In genomic region chr14:25629866-25630606, GRCm38 (mm10) we compare ENCODE assay signal across 10 mouse cellular contexts.
DNase-seq lines count a peak whose midpoint lies in the region; ATAC-seq and TF ChIP-seq lines count a peak whose summit lies in the region.
"Had no signal": no experiment of that assay in that cellular context is flagged by ENCODE, and none has a peak within 500 bp of the region (broad histone marks: within the 10 kb centered on the region; RNA-seq: fewer than 3 reads in every experiment).

No protein-coding gene starts in this region.

- TF ChIP-seq EP300 in CH12.LX (IDR thresholded peaks at IDR 0.05; ENCODE audit: low read length), result peak; percentile 71

- no peak for TF ChIP-seq CTCF in hindbrain, postnatal 0 days (IDR thresholded peaks at IDR 0.05; ENCODE audit: low read depth)
- no peak for TF ChIP-seq CTCF in CH12.LX (conservative IDR thresholded peaks at IDR 0.05 in 1 of 2, IDR thresholded peaks at IDR 0.05 in 1 of 2; ENCODE audit: low read depth in 2 of 2, low read length in 2 of 2)

- no peaks in the 10 kb centered on the region for H3K9me3 ChIP-seq in hindbrain, embryonic 16.5 days (ENCODE audit: control insufficient read depth, low read length)
- H3K9me3 ChIP-seq in hindbrain, postnatal 0 days (ENCODE audit: low read length), result no peaks in the 10 kb centered on the region
- H3K9me3 ChIP-seq in CH12.LX (replicated peaks; ENCODE audit: low read length), result no peaks in the 10 kb centered on the region
- H3K9me3 ChIP-seq: neural tube, embryonic 12.5 days had no signal

- no peak for TF ChIP-seq POLR2A in CH12.LX (IDR thresholded peaks at IDR 0.05; ENCODE audit: low read depth, low read length)

- peaks cover 36% of the 10 kb centered on the region for H3K4me1 ChIP-seq in hindbrain, embryonic 16.5 days (ENCODE audit: control insufficient read depth, insufficient read depth, low read depth, low read length)
- peaks cover 27% of the 10 kb centered on the region for H3K4me1 ChIP-seq in hindbrain, postnatal 0 days (ENCODE audit: insufficient read depth, low read length)
- H3K4me1 ChIP-seq in CH12.LX (ENCODE audit: control insufficient read depth in 1 of 2, insufficient read depth in 2 of 2), result peaks cover 48 to 95% of the 10 kb centered on the region in 2 experiments

- H3K4me3 ChIP-seq in hindbrain, embryonic 16.5 days (ENCODE audit: low read length), result no peak overlapping the region
- no peak overlapping the region for H3K4me3 ChIP-seq in hindbrain, postnatal 0 days (ENCODE audit: low read length)
- no peak overlapping the region for H3K4me3 ChIP-seq in CH12.LX (replicated peaks in 1 of 3; ENCODE audit: low read depth in 2 of 3, low read length in 2 of 3, poor library complexity in 1 of 3)
- H3K4me3 ChIP-seq: neural tube, embryonic 12.5 days had no signal

- dilution Hi-C loops in CH12.LX (cut with MboI; ENCODE audit: extremely low pct_ligation_motif_present, extremely low pct_unique_long_range_greater_than_20kb, low sequenced_read_pairs), result no loop called here

- H3K4me2 ChIP-seq in hindbrain, embryonic 16.5 days (ENCODE audit: low read length), result no peak overlapping the region
- H3K4me2 ChIP-seq in hindbrain, postnatal 0 days (ENCODE audit: low read depth, low read length), result no peak overlapping the region
- no peak overlapping the region for H3K4me2 ChIP-seq in CH12.LX (ENCODE audit: insufficient read depth, low read depth, poor library complexity, severe bottlenecking)
- H3K4me2 ChIP-seq: neural tube, embryonic 12.5 days had no signal

- DNase-seq in hindbrain, postnatal 0 days (ENCODE audit: low spot score), result no peak
- no peak for DNase-seq in CH12.LX (ENCODE audit: extremely low read depth)
- DNase-seq in heart, postnatal 4 days, result peak; percentile 50
- DNase-seq in ovary, adult 18-20 months (ENCODE audit: low spot score), result no peak
- no peak for DNase-seq in retina, embryonic 14.5 days (ENCODE audit: low spot score)
- DNase-seq: adrenal gland, adult 2 months; lung, postnatal 14 days had no signal

- no peaks in the 10 kb centered on the region for H3K27me3 ChIP-seq in hindbrain, embryonic 16.5 days (replicated peaks; ENCODE audit: control insufficient read depth, insufficient read depth, low read length)
- H3K27me3 ChIP-seq in hindbrain, postnatal 0 days (ENCODE audit: insufficient read depth, low read length), result no peaks in the 10 kb centered on the region
- no peaks in the 10 kb centered on the region for H3K27me3 ChIP-seq in CH12.LX (replicated peaks)
- H3K27me3 ChIP-seq: neural tube, embryonic 12.5 days had no signal

- WGBS in hindbrain, embryonic 16.5 days, result 92% methylated on average over 12 of the region's 12 CpGs
- WGBS in hindbrain, postnatal 0 days, result 82% methylated on average over 12 of the region's 12 CpGs

- H3K36me3 ChIP-seq in hindbrain, embryonic 16.5 days (ENCODE audit: control insufficient read depth, insufficient read depth, low read length), result no peaks in the 10 kb centered on the region
- peaks cover under 1% of the 10 kb centered on the region; the same call in 1 of the 2 replicates for H3K36me3 ChIP-seq in hindbrain, postnatal 0 days (ENCODE audit: insufficient read depth, low read length)
- H3K36me3 ChIP-seq in CH12.LX (replicated peaks in 1 of 2; ENCODE audit: control insufficient read depth in 1 of 2, insufficient read depth in 1 of 2, low read length in 1 of 2), result peaks cover 12 to 75% of the 10 kb centered on the region in 2 experiments

- TF ChIP-seq RAD21 in CH12.LX (IDR thresholded peaks at IDR 0.05; ENCODE audit: low read depth, low read length), result no peak

- in situ Hi-C loops in CH12.LX (cut with MboI; ENCODE audit: low pct_ligation_motif_present, low pct_unique_long_range_greater_than_20kb, low sequenced_read_pairs), result no loop called here

- 0 out of 2 replicates have a peak, but pooled peaks cover 5% of the 10 kb centered on the region for H3K79me2 ChIP-seq in CH12.LX (replicated peaks; ENCODE audit: control insufficient read depth, extremely low read depth, insufficient read depth, poor library complexity, severe bottlenecking)

- no peak overlapping the region for H3K9ac ChIP-seq in hindbrain, embryonic 16.5 days (ENCODE audit: low read depth, low read length)
- H3K9ac ChIP-seq in hindbrain, postnatal 0 days (replicated peaks; ENCODE audit: low read length), result no peak overlapping the region
- H3K9ac ChIP-seq in CH12.LX (ENCODE audit: insufficient read depth, low read depth), result no peak overlapping the region
- H3K9ac ChIP-seq: neural tube, embryonic 12.5 days had no signal

- ATAC-seq in hindbrain, embryonic 16.5 days, result no peak
- ATAC-seq in hindbrain, postnatal 0 days, result no peak
- peak; percentile 47 for ATAC-seq in CD4-positive, CD25-positive, alpha-beta regulatory T cell, adult 4 months

- H3K27ac ChIP-seq in hindbrain, embryonic 16.5 days (ENCODE audit: low read depth, low read length), result peak overlapping the region; percentile 35; the same call in 1 of the 2 replicates
- H3K27ac ChIP-seq in hindbrain, postnatal 0 days, result no peak overlapping the region; the same call in 1 of the 2 replicates
- peak overlapping the region; percentile 42 for H3K27ac ChIP-seq in CH12.LX (ENCODE audit: insufficient read depth, low read depth)
- H3K27ac ChIP-seq: neural tube, embryonic 12.5 days had no signal

TF ChIP-seq in CH12.LX, 34 proteins besides CTCF, POLR2A, EP300 and RAD21:
- TF ChIP-seq MYC (IDR thresholded peaks at IDR 0.05; ENCODE audit: low read depth, low read length), result no peak
- TF ChIP-seq NRF1 (IDR thresholded peaks at IDR 0.05; ENCODE audit: low read depth, low read length), result peak; percentile 32; the same call in 1 of the 2 replicates
- TF ChIP-seq ELF1 (IDR thresholded peaks at IDR 0.05; ENCODE audit: low read depth, low read length), result peak; percentile 80
- no peak for TF ChIP-seq ZKSCAN1 (IDR thresholded peaks at IDR 0.05; ENCODE audit: borderline replicate concordance, low read depth, low read length)
- 0 out of 2 replicates have a peak, but pooled peaks have one; percentile 30 for TF ChIP-seq MXI1 (IDR thresholded peaks at IDR 0.05; ENCODE audit: low read depth, low read length)
- TF ChIP-seq MEF2A (IDR thresholded peaks at IDR 0.05; ENCODE audit: borderline replicate concordance, low read depth, low read length), result no peak
- TF ChIP-seq SMC3 (IDR thresholded peaks at IDR 0.05; ENCODE audit: low read depth, low read length), result no peak
- peak; percentile 87 for TF ChIP-seq IRF4 (IDR thresholded peaks at IDR 0.05; ENCODE audit: low read depth, low read length)
- no peak for TF ChIP-seq CHD1 (IDR thresholded peaks at IDR 0.05; ENCODE audit: low read depth, low read length)
- peak; percentile 63; the same call in 1 of the 2 replicates for TF ChIP-seq ETS1 (conservative IDR thresholded peaks at IDR 0.05; ENCODE audit: low read depth, low read length)
- no peak for TF ChIP-seq SIN3A (IDR thresholded peaks at IDR 0.05; ENCODE audit: low read length)
- no peak for TF ChIP-seq ZMIZ1 (IDR thresholded peaks at IDR 0.05; ENCODE audit: low read depth, low read length)
- peak; percentile 58; the same call in 1 of the 2 replicates for TF ChIP-seq JUND (conservative IDR thresholded peaks at IDR 0.05; ENCODE audit: low read depth, low read length)
- no peak for TF ChIP-seq KAT2A (IDR thresholded peaks at IDR 0.05; ENCODE audit: insufficient replicate concordance, low read length)
- peak; percentile 52 for TF ChIP-seq BHLHE40 (IDR thresholded peaks at IDR 0.05; ENCODE audit: low read depth, low read length)
- no peak for TF ChIP-seq ZNF384 (IDR thresholded peaks at IDR 0.05; ENCODE audit: low read depth, low read length)
- TF ChIP-seq NELFE (IDR thresholded peaks at IDR 0.05; ENCODE audit: low read depth, low read length), result no peak
- 0 out of 2 replicates have a peak, but pooled peaks have one; percentile 44 for TF ChIP-seq MAX (IDR thresholded peaks at IDR 0.05; ENCODE audit: low read length)
- peak; percentile 69; the same call in 1 of the 2 replicates for TF ChIP-seq MAFK (IDR thresholded peaks at IDR 0.05; ENCODE audit: insufficient replicate concordance, low read length)
- TF ChIP-seq JUN (IDR thresholded peaks at IDR 0.05; ENCODE audit: insufficient read depth, low read depth, low read length), result 0 out of 2 replicates have a peak, but pooled peaks have one; percentile 43
- TF ChIP-seq TCF12 (IDR thresholded peaks at IDR 0.05; ENCODE audit: low read depth, low read length), result no peak
- no peak for TF ChIP-seq USF2 (conservative IDR thresholded peaks at IDR 0.05; ENCODE audit: low read depth, low read length)
- no peak for TF ChIP-seq USF1 (IDR thresholded peaks at IDR 0.05; ENCODE audit: low read depth, low read length)
- TF ChIP-seq E2F4 (IDR thresholded peaks at IDR 0.05; ENCODE audit: insufficient replicate concordance, low read depth, low read length), result no peak
